Mouse (Mus musculus) kidney, adult 2 months (tissue): Measurements from ENCODE around the gene Rhbdd2.
"Not testable (repeated sequence)": the region's sequence is repeated elsewhere in the genome, so short reads cannot be mapped to it uniquely, and the experiment has no call there.

Experiments used
- CTCF ChIP-seq: fragments of 200-500 bp; conservative IDR thresholded peaks from 2 replicates; pipeline ENCODE4 v1.5.1; 2011; ENCODE audit warnings: low read depth, mild to moderate bottlenecking, control low read depth, low read length, moderate library complexity, mixed read lengths; ENCODE audit not compliant: insufficient read depth, insufficient read length
- POLR2A ChIP-seq: fragments of 200-500 bp; IDR thresholded peaks from one replicate; pipeline ENCODE4 v1.6.1; 2011; ENCODE audit warnings: low read depth, low read length, control low read depth

GRCm38 (mm10) chr5:135619741-135620140 lies 12.7 kb upstream of the Rhbdd2 start:
- not testable (repeated sequence) for TF ChIP-seq POLR2A, CTCF
